Mouse (Mus musculus): Measurements from ENCODE around the gene Odf3. TPM values are rescaled to one million over a fixed set of nuclear protein-coding genes. Genes with fewer than 3 reads are reported as not detected.

Odf3 gene
- polyA plus RNA-seq, 1 experiment from 2014 or later: not detected

- Histone ChIP-seq H3K4me2 (ENCODE audit: low read length) (no peak overlapping the region), H3K27ac (ENCODE audit: low read length) (no peak overlapping the region), H3K4me3 (replicated peaks; ENCODE audit: low read length) (no peak overlapping the region), H3K4me1 (replicated peaks; ENCODE audit: control insufficient read depth, insufficient read depth, low read length) (no peaks in the 10 kb centered on the region), H3K9me3 (ENCODE audit: control insufficient read depth, low read length) (no peaks in the 10 kb centered on the region), H3K9ac (replicated peaks; ENCODE audit: low read depth, low read length) (no peak overlapping the region), H3K36me3 (ENCODE audit: control insufficient read depth, insufficient read depth) (no peaks in the 10 kb centered on the region), H3K27me3 (replicated peaks; ENCODE audit: control insufficient read depth, insufficient read depth, low read length) (no peaks in the 10 kb centered on the region; the same call in 1 of the 2 replicates)
- no peak for ATAC-seq
- 63% methylated on average over 5 of the region's 5 CpGs for WGBS
Observed at GRCm38 (mm10) chr7:140839556-140839955, 8.0 kb upstream of the Odf3 start.

DNA sequence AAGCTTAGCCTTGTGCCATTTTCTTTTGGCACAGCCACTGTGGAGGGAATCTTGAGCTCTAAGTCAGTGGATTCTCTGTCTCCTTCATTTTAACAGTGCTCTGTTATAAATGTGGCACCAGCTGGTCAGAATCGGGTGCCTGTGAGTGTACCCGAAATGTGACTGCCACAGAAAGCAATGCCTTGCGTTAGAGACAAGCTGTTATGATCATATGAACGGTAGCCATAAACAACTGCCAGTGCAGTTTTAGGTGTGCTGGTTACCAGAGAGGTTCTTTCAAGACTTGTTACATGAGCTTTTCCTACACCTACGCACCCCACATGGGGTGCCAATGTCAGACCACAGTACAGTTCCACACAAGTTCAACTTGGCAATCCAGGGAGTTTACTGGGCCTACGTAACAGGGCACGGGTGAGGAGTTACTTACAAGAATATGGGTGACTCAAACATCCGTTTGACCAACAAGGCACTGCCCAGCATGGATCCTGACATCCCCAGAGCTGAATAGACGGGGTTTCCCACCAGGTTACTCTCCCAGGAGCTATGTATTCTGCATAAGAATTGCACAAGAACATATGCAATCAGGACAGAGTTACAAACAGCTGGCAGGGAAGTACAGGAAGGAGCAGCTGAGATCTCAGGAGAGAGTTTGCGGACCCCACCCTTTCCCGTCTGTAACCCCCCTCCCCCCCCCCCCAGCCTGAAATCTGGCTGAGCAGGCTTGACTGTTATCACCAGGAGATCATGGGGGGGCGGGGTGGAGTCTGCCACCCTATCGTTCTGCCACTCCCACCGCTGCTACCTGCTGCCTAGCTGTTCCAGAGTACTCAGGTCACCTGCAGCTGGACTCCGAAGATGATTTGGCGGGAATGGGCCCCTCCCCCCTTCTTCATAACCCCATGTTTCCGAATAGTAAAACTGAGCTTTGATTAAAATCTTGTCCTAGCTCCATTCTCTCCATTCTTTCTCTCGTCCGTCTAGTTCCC, 6.6 kb upstream of the Odf3 start:
- Histone ChIP-seq H3K4me3 (replicated peaks; ENCODE audit: low read length) (no peak overlapping the region), H3K9me3 (ENCODE audit: control insufficient read depth, low read length) (no peaks in the 10 kb centered on the region), H3K36me3 (ENCODE audit: control insufficient read depth, insufficient read depth) (no peaks in the 10 kb centered on the region), H3K27me3 (replicated peaks; ENCODE audit: control insufficient read depth, insufficient read depth, low read length) (no peaks in the 10 kb centered on the region; the same call in 1 of the 2 replicates), H3K4me1 (replicated peaks; ENCODE audit: control insufficient read depth, insufficient read depth, low read length) (no peaks in the 10 kb centered on the region), H3K4me2 (ENCODE audit: low read length) (no peak overlapping the region), H3K9ac (replicated peaks; ENCODE audit: low read depth, low read length) (no peak overlapping the region), H3K27ac (ENCODE audit: low read length) (no peak overlapping the region)
- 38% methylated on average over 18 of the region's 19 CpGs for WGBS
- no peak for ATAC-seq

DNA sequence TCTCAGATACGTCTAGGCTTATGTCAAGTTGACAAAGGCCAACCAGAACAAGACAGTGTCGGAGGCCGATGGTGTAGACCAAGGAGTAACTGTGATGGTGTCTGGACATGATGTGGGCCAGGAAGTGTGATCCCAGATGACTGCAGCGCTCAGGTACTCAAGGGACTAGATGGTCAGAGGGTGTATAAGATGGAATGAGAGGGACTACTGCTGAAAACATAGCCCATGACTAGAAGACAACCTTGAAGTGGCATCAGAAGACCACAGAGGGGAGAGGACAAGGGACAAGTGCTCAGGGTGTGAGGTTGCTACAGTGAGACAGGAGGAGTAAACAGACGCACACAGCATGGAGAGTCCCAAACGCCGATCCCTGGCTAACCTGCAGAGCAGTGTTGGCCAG, 3.8 kb upstream of the Odf3 start:
- no peak overlapping the region for H3K4me3 ChIP-seq (replicated peaks; ENCODE audit: low read length)
- 76% methylated on average over 7 of the region's 7 CpGs for WGBS
- no peaks in the 10 kb centered on the region for H3K9me3 ChIP-seq (ENCODE audit: control insufficient read depth, low read length)
- no peak overlapping the region for H3K27ac ChIP-seq (ENCODE audit: low read length)
- no peak for ATAC-seq
- H3K36me3 ChIP-seq (ENCODE audit: control insufficient read depth, insufficient read depth): no peaks in the 10 kb centered on the region
- no peak overlapping the region for H3K9ac ChIP-seq (replicated peaks; ENCODE audit: low read depth, low read length)
- H3K27me3 ChIP-seq (replicated peaks; ENCODE audit: control insufficient read depth, insufficient read depth, low read length): no peaks in the 10 kb centered on the region; the same call in 1 of the 2 replicates
- H3K4me2 ChIP-seq (ENCODE audit: low read length): no peak overlapping the region
- H3K4me1 ChIP-seq (replicated peaks; ENCODE audit: control insufficient read depth, insufficient read depth, low read length): 0 out of 2 replicates have a peak, but pooled peaks cover 4% of the 10 kb centered on the region

GRCm38 (mm10) chr7:140844905-140845665, 2.5 kb upstream of the Odf3 start, which contains the start of gene Scgb1c1:
Scgb1c1 (plus strand) TSS chr7:140845547.
- Histone ChIP-seq H3K9ac (replicated peaks; ENCODE audit: low read depth, low read length) (no peak within 1 kb of the TSS), H3K4me3 (replicated peaks; ENCODE audit: low read length) (no peak within 1 kb of the TSS), H3K4me1 (replicated peaks; ENCODE audit: control insufficient read depth, insufficient read depth, low read length) (0 out of 2 replicates have a peak, but pooled peaks cover 4% of the 10 kb centered on the region), H3K9me3 (ENCODE audit: control insufficient read depth, low read length) (no peaks in the 10 kb centered on the region), H3K27ac (ENCODE audit: low read length) (no peak within 1 kb of the TSS), H3K27me3 (replicated peaks; ENCODE audit: control insufficient read depth, insufficient read depth, low read length) (no peaks in the 10 kb centered on the region; the same call in 1 of the 2 replicates), H3K4me2 (ENCODE audit: low read length) (no peak within 1 kb of the TSS), H3K36me3 (ENCODE audit: control insufficient read depth, insufficient read depth) (no peaks in the 10 kb centered on the region)
- peak; percentile 88 for ATAC-seq
- WGBS: 25% methylated on average over 14 of the region's 14 CpGs

GRCm38 (mm10) chr7:140845683-140846082, 1.9 kb upstream of the Odf3 start:
- H3K27ac ChIP-seq (ENCODE audit: low read length): no peak overlapping the region
- H3K4me2 ChIP-seq (ENCODE audit: low read length): no peak overlapping the region
- no peak overlapping the region for H3K4me3 ChIP-seq (replicated peaks; ENCODE audit: low read length)
- no peak overlapping the region for H3K9ac ChIP-seq (replicated peaks; ENCODE audit: low read depth, low read length)
- H3K4me1 ChIP-seq (replicated peaks; ENCODE audit: control insufficient read depth, insufficient read depth, low read length): 0 out of 2 replicates have a peak, but pooled peaks cover 4% of the 10 kb centered on the region
- no peaks in the 10 kb centered on the region for H3K36me3 ChIP-seq (ENCODE audit: control insufficient read depth, insufficient read depth)
- WGBS: 70% methylated on average over 4 of the region's 4 CpGs
- no peaks in the 10 kb centered on the region for H3K9me3 ChIP-seq (ENCODE audit: control insufficient read depth, low read length)
- no peaks in the 10 kb centered on the region; the same call in 1 of the 2 replicates for H3K27me3 ChIP-seq (replicated peaks; ENCODE audit: control insufficient read depth, insufficient read depth, low read length)
- no peak for ATAC-seq

DNA sequence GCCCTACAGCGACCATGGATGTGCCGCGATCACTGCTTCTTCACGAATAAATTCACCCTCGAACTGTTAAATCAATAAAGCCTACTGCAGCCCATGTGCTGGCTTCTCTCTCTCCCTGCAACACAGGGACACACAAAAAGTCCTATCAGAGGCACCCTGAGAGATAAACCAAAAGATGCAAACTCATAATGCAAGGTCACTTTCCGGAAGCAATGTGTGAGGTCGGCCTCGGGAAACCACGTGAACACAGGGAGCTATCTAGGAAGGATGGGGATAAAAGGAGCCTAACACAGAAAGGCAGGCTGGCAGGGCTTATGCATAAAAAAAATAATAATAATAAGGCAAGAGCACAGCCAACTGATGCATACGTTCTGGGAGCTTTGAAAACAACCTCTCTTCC, 929 bp upstream of the Odf3 start:
- Histone ChIP-seq H3K4me3 (replicated peaks; ENCODE audit: low read length) (no peak overlapping the region), H3K9ac (replicated peaks; ENCODE audit: low read depth, low read length) (no peak overlapping the region), H3K27me3 (replicated peaks; ENCODE audit: control insufficient read depth, insufficient read depth, low read length) (no peaks in the 10 kb centered on the region; the same call in 1 of the 2 replicates), H3K36me3 (ENCODE audit: control insufficient read depth, insufficient read depth) (0 out of 2 replicates have a peak, but pooled peaks cover 3% of the 10 kb centered on the region), H3K27ac (ENCODE audit: low read length) (no peak overlapping the region), H3K4me1 (replicated peaks; ENCODE audit: control insufficient read depth, insufficient read depth, low read length) (0 out of 2 replicates have a peak, but pooled peaks cover 4% of the 10 kb centered on the region), H3K9me3 (ENCODE audit: control insufficient read depth, low read length) (no peaks in the 10 kb centered on the region), H3K4me2 (ENCODE audit: low read length) (no peak overlapping the region)
- no peak for ATAC-seq
- WGBS: 85% methylated on average over 10 of the region's 10 CpGs

- Histone ChIP-seq H3K4me1 (replicated peaks; ENCODE audit: control insufficient read depth, insufficient read depth, low read length) (0 out of 2 replicates have a peak, but pooled peaks cover 4% of the 10 kb centered on the region), H3K36me3 (ENCODE audit: control insufficient read depth, insufficient read depth) (peaks cover 13% of the 10 kb centered on the region), H3K9ac (replicated peaks; ENCODE audit: low read depth, low read length) (no peak overlapping the region), H3K27ac (ENCODE audit: low read length) (no peak overlapping the region), H3K4me2 (ENCODE audit: low read length) (no peak overlapping the region), H3K9me3 (ENCODE audit: control insufficient read depth, low read length) (no peaks in the 10 kb centered on the region), H3K4me3 (replicated peaks; ENCODE audit: low read length) (no peak overlapping the region), H3K27me3 (replicated peaks; ENCODE audit: control insufficient read depth, insufficient read depth, low read length) (no peaks in the 10 kb centered on the region)
- WGBS: 90% methylated on average over 10 of the region's 10 CpGs
- no peak for ATAC-seq
Observed at GRCm38 (mm10) chr7:140848591-140848990, 986 bp downstream of the Odf3 start.

DNA sequence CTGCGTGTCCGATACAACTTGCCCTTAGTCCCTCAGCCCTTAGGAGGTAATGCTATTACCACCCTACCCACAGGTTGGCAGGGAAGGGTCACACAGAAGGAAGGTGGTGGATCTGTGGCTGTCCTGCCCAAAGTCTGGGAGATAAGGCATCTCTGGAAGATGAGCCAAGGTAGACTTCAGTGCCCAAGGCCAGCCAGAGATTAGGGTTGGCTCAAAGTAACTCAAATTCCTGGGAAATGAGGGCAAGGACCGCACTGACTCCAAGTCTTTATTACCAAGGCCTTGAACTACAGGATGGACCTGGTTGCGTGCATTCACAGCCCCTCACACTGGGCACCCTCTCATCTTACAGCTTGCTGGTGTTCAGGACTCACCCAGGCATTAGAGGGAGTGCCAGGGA, 4.3 kb downstream of the Odf3 start:
- Histone ChIP-seq H3K4me1 (replicated peaks; ENCODE audit: control insufficient read depth, insufficient read depth, low read length) (peaks cover 13% of the 10 kb centered on the region), H3K9ac (replicated peaks; ENCODE audit: low read depth, low read length) (no peak overlapping the region), H3K4me3 (replicated peaks; ENCODE audit: low read length) (no peak overlapping the region), H3K36me3 (ENCODE audit: control insufficient read depth, insufficient read depth) (peaks cover 18% of the 10 kb centered on the region), H3K27me3 (replicated peaks; ENCODE audit: control insufficient read depth, insufficient read depth, low read length) (no peaks in the 10 kb centered on the region), H3K9me3 (ENCODE audit: control insufficient read depth, low read length) (no peaks in the 10 kb centered on the region), H3K4me2 (ENCODE audit: low read length) (no peak overlapping the region), H3K27ac (ENCODE audit: low read length) (no peak overlapping the region)
- ATAC-seq: no peak
- whole genome bisulfite sequencing: 92% methylated on average over 4 of the region's 4 CpGs

GRCm38 (mm10) chr7:140853386-140853785, 5.8 kb downstream of the Odf3 start:
- Histone ChIP-seq H3K27ac (ENCODE audit: low read length) (no peak overlapping the region), H3K4me1 (replicated peaks; ENCODE audit: control insufficient read depth, insufficient read depth, low read length) (peaks cover 17% of the 10 kb centered on the region), H3K9ac (replicated peaks; ENCODE audit: low read depth, low read length) (no peak overlapping the region), H3K4me2 (ENCODE audit: low read length) (no peak overlapping the region), H3K9me3 (ENCODE audit: control insufficient read depth, low read length) (no peaks in the 10 kb centered on the region), H3K4me3 (replicated peaks; ENCODE audit: low read length) (no peak overlapping the region), H3K27me3 (replicated peaks; ENCODE audit: control insufficient read depth, insufficient read depth, low read length) (no peaks in the 10 kb centered on the region), H3K36me3 (ENCODE audit: control insufficient read depth, insufficient read depth) (peaks cover 18% of the 10 kb centered on the region)
- 86% methylated on average over 9 of the region's 9 CpGs for WGBS
- no peak for ATAC-seq

Data from forebrain, embryonic 16.5 days (tissue).